Mouse (Mus musculus): ENCODE measurements around the gene Tenm4.

DNA sequence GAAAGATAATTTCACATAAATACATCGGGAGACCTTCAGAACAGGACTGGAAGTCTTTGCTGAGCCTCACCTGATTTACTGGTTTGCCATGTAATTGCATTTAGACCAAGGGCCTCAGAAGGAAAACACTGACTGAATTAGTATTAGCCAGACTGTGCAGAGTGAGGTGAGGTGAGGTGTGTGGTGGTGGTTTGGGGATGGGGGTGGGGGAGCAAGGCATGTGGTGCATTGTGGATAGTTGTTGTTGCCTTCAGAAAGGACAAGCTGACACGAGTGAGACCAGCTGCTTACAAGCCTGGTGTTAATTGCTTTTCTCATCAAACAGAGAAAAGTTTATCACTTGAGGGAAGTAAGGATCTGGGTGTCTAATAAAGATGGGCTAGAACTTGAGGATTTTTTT lies 664.3 kb downstream of the Tenm4 start:
- TF ChIP-seq CTCF (IDR thresholded peaks at IDR 0.05; ENCODE audit: low read depth, low read length) (no peak), POLR2A (IDR thresholded peaks at IDR 0.05; ENCODE audit: extremely low read depth, insufficient read depth, low read length) (no peak)

Measured in liver, adult 2 months (tissue).